Mouse (Mus musculus): ENCODE measurements around the gene Ccno. TPM values are rescaled to one million over a fixed set of nuclear protein-coding genes. Genes with fewer than 3 reads are reported as not detected.

Ccno gene
- polyA plus RNA-seq, 1 experiment from 2014 or later, result 7.2 TPM

MicroRNAs within 50 kb of the gene (microRNA counts, 519-probe panel; counts per million panel counts)
- microRNA mmu-miR-449a (3,588 counts per million, percentile 36 among the panel's probes with 10 or more counts), microRNA mmu-miR-449b (not detected), microRNA mmu-miR-449c (not detected)

Small RNA genes lying within 50 kb of the gene (microRNA-seq; reads per million reads assigned to microRNA genes)
- gene Mir449a (5,631 reads per million, percentile 90 among the genes with 10 or more reads in this experiment), gene Mir449b (9.5 reads per million, percentile 26 among the genes with 10 or more reads in this experiment), gene Mir449c (18.2 reads per million, percentile 33 among the genes with 10 or more reads in this experiment)

Other genes starting within 250 kb of the Ccno start
- 17.8 and 19.1 TPM in 2 replicates for gene Plpp1, start 187.0 kb upstream of the Ccno start, polyA plus RNA-seq (2016; fragmentation: Nextera tagmentation; extraction: Ambion mirVana)
- 90.0 and 98.3 TPM in 2 replicates for gene Mtrex, start 60.4 kb upstream of the Ccno start, polyA plus RNA-seq (2016; fragmentation: Nextera tagmentation; extraction: Ambion mirVana)
- 37.0 and 38.1 TPM in 2 replicates for gene Dhx29, start 60.3 kb upstream of the Ccno start, polyA plus RNA-seq (2016; fragmentation: Nextera tagmentation; extraction: Ambion mirVana)
- 2.2 and 3.6 TPM in 2 replicates for gene Mcidas, start 6.0 kb downstream of the Ccno start, polyA plus RNA-seq (2016; fragmentation: Nextera tagmentation; extraction: Ambion mirVana)
- gene Cdc20b, start 47.3 kb downstream of the Ccno start, polyA plus RNA-seq (2016; fragmentation: Nextera tagmentation; extraction: Ambion mirVana), result 0.97 and 1.3 TPM in 2 replicates
- 77.0 and 81.2 TPM in 2 replicates for gene Gpx8, start 58.6 kb downstream of the Ccno start, polyA plus RNA-seq (2016; fragmentation: Nextera tagmentation; extraction: Ambion mirVana)
- not detected in 2 replicates for gene Gzma, start 113.2 kb downstream of the Ccno start, polyA plus RNA-seq (2016; fragmentation: Nextera tagmentation; extraction: Ambion mirVana)
- 1.4 and 2.5 TPM in 2 replicates for gene Esm1, start 221.9 kb downstream of the Ccno start, polyA plus RNA-seq (2016; fragmentation: Nextera tagmentation; extraction: Ambion mirVana)
- not detected in 2 replicates for gene Gzmk, start 238.1 kb downstream of the Ccno start, polyA plus RNA-seq (2016; fragmentation: Nextera tagmentation; extraction: Ambion mirVana)